In genomic region chr9:65998965-65999364, GRCm38 (mm10) we compare ENCODE assay signal across 14 mouse cellular contexts.
"Had no signal": no experiment of that assay in that cellular context is flagged by ENCODE, and none has a peak within 500 bp of the region (broad histone marks: within the 10 kb centered on the region; RNA-seq: fewer than 3 reads in every experiment).

No protein-coding gene starts in this region.

- H3K4me3 ChIP-seq: kidney, embryonic 15.5 days; liver, embryonic 13.5 days; lung, embryonic 15.5 days; megakaryocyte, embryonic 14.5 days; midbrain, embryonic 15.5 days had no signal

- H3K4me2 ChIP-seq: kidney, embryonic 15.5 days; liver, embryonic 13.5 days; lung, embryonic 15.5 days; midbrain, embryonic 11.5 days; midbrain, embryonic 15.5 days had no signal

- H3K27ac ChIP-seq: kidney, embryonic 15.5 days; liver, embryonic 13.5 days; lung, embryonic 15.5 days; macrophage; midbrain, embryonic 15.5 days had no signal

- DNase-seq: kidney, adult 2 months; kidney, postnatal 14 days; liver; liver, embryonic 13.5 days; liver, postnatal 0 days; lung, postnatal 14 days; thymus, postnatal 36 days had no signal

- H3K27me3 ChIP-seq: kidney, embryonic 15.5 days; liver, embryonic 13.5 days; lung, embryonic 15.5 days; megakaryocyte, embryonic 14.5 days; midbrain, embryonic 15.5 days had no signal

- H3K9me3 ChIP-seq: kidney, embryonic 15.5 days; liver, embryonic 13.5 days; lung, embryonic 15.5 days; megakaryocyte, embryonic 14.5 days; midbrain, embryonic 15.5 days had no signal

- H3K4me1 ChIP-seq: liver, embryonic 13.5 days; lung, embryonic 15.5 days; midbrain, embryonic 15.5 days had no signal

- H3K9ac ChIP-seq: kidney, embryonic 15.5 days; liver, embryonic 13.5 days; liver, postnatal 0 days; lung, embryonic 15.5 days; midbrain, embryonic 15.5 days had no signal

- ATAC-seq: intestine, embryonic 16.5 days; liver, postnatal 0 days; midbrain, embryonic 15.5 days had no signal
